Mouse (Mus musculus): ENCODE results near the gene Tfpi2. TPM values are rescaled to one million over a fixed set of nuclear protein-coding genes. Genes with fewer than 3 reads are reported as not detected.
A peak's percentile ranks its signal among the peaks of the same experiment; 100 is the strongest.

Gene Tfpi2
- polyA plus RNA-seq (2012; rRNA removed) = 0.21 and 0.22 TPM in 2 replicates

GRCm38 (mm10) chr6:3988750-3989149 is at the start of gene Tfpi2:
TSS of gene Tfpi2 (minus strand) at chr6:3988919.
- TF ChIP-seq CTCF (IDR thresholded peaks at IDR 0.05; ENCODE audit: borderline replicate concordance, insufficient read depth, low read depth, low read length) (no peak), POLR2A (IDR thresholded peaks at IDR 0.05; ENCODE audit: borderline replicate concordance, insufficient read depth, low read length) (no peak)
- DNase-seq = no peak
- 86% methylated on average over 3 of the region's 3 CpGs for WGBS
- no peaks in the 10 kb centered on the region for H3K27me3 ChIP-seq (ENCODE audit: control insufficient read depth, insufficient read depth, low read length)
- H3K27ac ChIP-seq (ENCODE audit: insufficient read depth, low read length) = no peak within 1 kb of the TSS
- H3K4me1 ChIP-seq (ENCODE audit: control insufficient read depth, insufficient read depth, low read length) = no peaks in the 10 kb centered on the region
- no peak within 1 kb of the TSS for H3K4me3 ChIP-seq (replicated peaks; ENCODE audit: insufficient read depth, low read depth, low read length)

GRCm38 (mm10) chr6:4030956-4031355 is 42.2 kb upstream of the Tfpi2 start:
- no peak overlapping the region for H3K4me3 ChIP-seq (replicated peaks; ENCODE audit: insufficient read depth, low read depth, low read length)
- 50% methylated on average over 3 of the region's 3 CpGs for WGBS
- H3K4me1 ChIP-seq (ENCODE audit: control insufficient read depth, insufficient read depth, low read length) = no peaks in the 10 kb centered on the region
- H3K27me3 ChIP-seq (ENCODE audit: control insufficient read depth, insufficient read depth, low read length) = no peaks in the 10 kb centered on the region
- H3K27ac ChIP-seq (ENCODE audit: insufficient read depth, low read length) = no peak overlapping the region
- no peak for DNase-seq
- TF ChIP-seq CTCF (IDR thresholded peaks at IDR 0.05; ENCODE audit: borderline replicate concordance, insufficient read depth, low read depth, low read length) = no peak
- no peak for TF ChIP-seq POLR2A (IDR thresholded peaks at IDR 0.05; ENCODE audit: borderline replicate concordance, insufficient read depth, low read length)

GRCm38 (mm10) chr6:4026367-4026766 is 37.6 kb upstream of the Tfpi2 start:
- H3K27me3 ChIP-seq (ENCODE audit: control insufficient read depth, insufficient read depth, low read length) = no peaks in the 10 kb centered on the region
- DNase-seq = no peak
- no peaks in the 10 kb centered on the region for H3K4me1 ChIP-seq (ENCODE audit: control insufficient read depth, insufficient read depth, low read length)
- WGBS = 61% methylated on average over 2 of the region's 2 CpGs
- no peak overlapping the region for H3K4me3 ChIP-seq (replicated peaks; ENCODE audit: insufficient read depth, low read depth, low read length)
- TF ChIP-seq CTCF (IDR thresholded peaks at IDR 0.05; ENCODE audit: borderline replicate concordance, insufficient read depth, low read depth, low read length) (no peak), POLR2A (IDR thresholded peaks at IDR 0.05; ENCODE audit: borderline replicate concordance, insufficient read depth, low read length) (no peak)
- H3K27ac ChIP-seq (ENCODE audit: insufficient read depth, low read length) = no peak overlapping the region

GRCm38 (mm10) chr6:4022645-4023044 is 33.9 kb upstream of the Tfpi2 start:
- H3K27me3 ChIP-seq (ENCODE audit: control insufficient read depth, insufficient read depth, low read length) = no peaks in the 10 kb centered on the region
- no peak for TF ChIP-seq POLR2A (IDR thresholded peaks at IDR 0.05; ENCODE audit: borderline replicate concordance, insufficient read depth, low read length)
- TF ChIP-seq CTCF (IDR thresholded peaks at IDR 0.05; ENCODE audit: borderline replicate concordance, insufficient read depth, low read depth, low read length) = no peak
- no peak overlapping the region for H3K4me3 ChIP-seq (replicated peaks; ENCODE audit: insufficient read depth, low read depth, low read length)
- WGBS = 69% methylated on average over 1 of the region's 1 CpGs
- H3K4me1 ChIP-seq (ENCODE audit: control insufficient read depth, insufficient read depth, low read length) = no peaks in the 10 kb centered on the region
- no peak for DNase-seq
- no peak overlapping the region for H3K27ac ChIP-seq (ENCODE audit: insufficient read depth, low read length)

- no peak overlapping the region for H3K27ac ChIP-seq (ENCODE audit: insufficient read depth, low read length)
- no peaks in the 10 kb centered on the region for H3K4me1 ChIP-seq (ENCODE audit: control insufficient read depth, insufficient read depth, low read length)
- TF ChIP-seq POLR2A (IDR thresholded peaks at IDR 0.05; ENCODE audit: borderline replicate concordance, insufficient read depth, low read length) (no peak), CTCF (IDR thresholded peaks at IDR 0.05; ENCODE audit: borderline replicate concordance, insufficient read depth, low read depth, low read length) (no peak)
- DNase-seq = no peak
- H3K4me3 ChIP-seq (replicated peaks; ENCODE audit: insufficient read depth, low read depth, low read length) = no peak overlapping the region
- no peaks in the 10 kb centered on the region for H3K27me3 ChIP-seq (ENCODE audit: control insufficient read depth, insufficient read depth, low read length)
Measured at GRCm38 (mm10) chr6:4009548-4009947, 20.8 kb upstream of the Tfpi2 start.

GRCm38 (mm10) chr6:4008501-4009040 is 19.9 kb upstream of the Tfpi2 start:
- no peak overlapping the region for H3K4me3 ChIP-seq (replicated peaks; ENCODE audit: insufficient read depth, low read depth, low read length)
- H3K27ac ChIP-seq (ENCODE audit: insufficient read depth, low read length) = no peak overlapping the region
- WGBS = 24% methylated on average over 2 of the region's 2 CpGs
- no peak for DNase-seq
- no peaks in the 10 kb centered on the region for H3K4me1 ChIP-seq (ENCODE audit: control insufficient read depth, insufficient read depth, low read length)
- TF ChIP-seq POLR2A (IDR thresholded peaks at IDR 0.05; ENCODE audit: borderline replicate concordance, insufficient read depth, low read length) = no peak
- no peak for TF ChIP-seq CTCF (IDR thresholded peaks at IDR 0.05; ENCODE audit: borderline replicate concordance, insufficient read depth, low read depth, low read length)
- H3K27me3 ChIP-seq (ENCODE audit: control insufficient read depth, insufficient read depth, low read length) = no peaks in the 10 kb centered on the region

GRCm38 (mm10) chr6:4004808-4005207 is 16.1 kb upstream of the Tfpi2 start:
- no peak overlapping the region for H3K27ac ChIP-seq (ENCODE audit: insufficient read depth, low read length)
- no peaks in the 10 kb centered on the region for H3K4me1 ChIP-seq (ENCODE audit: control insufficient read depth, insufficient read depth, low read length)
- no peaks in the 10 kb centered on the region for H3K27me3 ChIP-seq (ENCODE audit: control insufficient read depth, insufficient read depth, low read length)
- DNase-seq = no peak
- 76% methylated on average over 2 of the region's 2 CpGs for WGBS
- TF ChIP-seq CTCF (IDR thresholded peaks at IDR 0.05; ENCODE audit: borderline replicate concordance, insufficient read depth, low read depth, low read length) = no peak
- no peak for TF ChIP-seq POLR2A (IDR thresholded peaks at IDR 0.05; ENCODE audit: borderline replicate concordance, insufficient read depth, low read length)
- no peak overlapping the region for H3K4me3 ChIP-seq (replicated peaks; ENCODE audit: insufficient read depth, low read depth, low read length)

- H3K27ac ChIP-seq (ENCODE audit: insufficient read depth, low read length) = peak within 1 kb of the TSS; percentile 3; the same call in 1 of the 2 replicates
- no peak for TF ChIP-seq CTCF (IDR thresholded peaks at IDR 0.05; ENCODE audit: borderline replicate concordance, insufficient read depth, low read depth, low read length)
- no peak for TF ChIP-seq POLR2A (IDR thresholded peaks at IDR 0.05; ENCODE audit: borderline replicate concordance, insufficient read depth, low read length)
- DNase-seq = peak; percentile 34 to 46
Measured at GRCm38 (mm10) chr6:4003890-4004306, 15.2 kb upstream of the Tfpi2 start, which contains the start of gene Gng11. TSS of gene Gng11 (plus strand) at chr6:4003904.

More at GRCm38 (mm10) chr6:4003890-4004306, 15.2 kb upstream of the Tfpi2 start, which contains the start of gene Gng11:
- Histone ChIP-seq H3K27me3 (ENCODE audit: control insufficient read depth, insufficient read depth, low read length) (no peaks in the 10 kb centered on the region), H3K4me1 (ENCODE audit: control insufficient read depth, insufficient read depth, low read length) (no peaks in the 10 kb centered on the region), H3K4me3 (replicated peaks; ENCODE audit: insufficient read depth, low read depth, low read length) (peak within 1 kb of the TSS; percentile 33)
- WGBS = 2% methylated on average over 19 of the region's 19 CpGs
